Mouse (Mus musculus): ENCODE results near the gene Atp8b2. TPM values are rescaled to one million over a fixed set of nuclear protein-coding genes. Genes with fewer than 3 reads are reported as not detected.

Gene Atp8b2
- 20.0 and 20.8 TPM in 2 replicates for polyA plus RNA-seq (2016; fragmentation: Nextera tagmentation; extraction: Ambion mirVana)

DNA sequence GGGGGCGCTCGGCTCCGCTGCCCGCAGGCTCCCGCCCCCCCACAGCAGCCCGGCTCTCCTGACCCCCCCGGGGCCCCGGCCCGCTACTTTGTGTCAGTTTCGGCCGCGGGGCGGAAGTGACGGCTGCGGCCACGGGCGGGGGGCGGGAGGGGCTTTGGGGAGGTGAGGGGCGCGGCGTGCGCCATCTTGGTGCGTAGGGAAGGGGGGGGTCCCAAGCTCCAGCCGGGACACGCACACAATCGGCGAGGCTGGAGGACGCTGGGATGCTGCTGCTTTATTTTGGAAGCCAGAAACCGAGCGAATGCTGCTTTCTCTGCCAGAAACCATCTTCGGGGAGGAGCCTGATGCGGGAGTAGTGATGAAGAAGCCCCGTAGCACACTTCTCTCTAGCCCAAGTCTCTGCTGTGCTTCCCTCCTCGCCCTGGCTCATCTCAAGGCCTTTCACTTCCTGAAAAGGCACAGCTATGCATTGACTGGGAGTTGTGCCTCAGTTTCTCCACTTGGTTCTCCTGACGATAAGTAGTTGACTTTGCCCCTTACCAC lies at the start of gene Atp8b2:
Atp8b2 (minus strand) TSS at position 288 of the 543 bp plus-strand sequence.
- Histone ChIP-seq H3K27me3 (replicated peaks) (no peaks in the 10 kb centered on the region), H3K36me3 (peaks cover 14% of the 10 kb centered on the region), H3K4me3 (peak within 1 kb of the TSS; percentile 93), H3K9me3 (replicated peaks) (no peaks in the 10 kb centered on the region), H3K27ac (ENCODE audit: poor library complexity, severe bottlenecking) (peak within 1 kb of the TSS; percentile 100), H3K4me1 (replicated peaks) (peaks cover 46% of the 10 kb centered on the region), H3K4me2 (peak within 1 kb of the TSS; percentile 98), H3K9ac (peak within 1 kb of the TSS; percentile 99)
- 1% methylated on average over 34 of the region's 35 CpGs for WGBS
- peak; percentile 69 for ATAC-seq (ENCODE audit: insufficient number of reproducible peaks, low FRiP score)

- Histone ChIP-seq H3K9me3 (replicated peaks) (no peaks in the 10 kb centered on the region), H3K27me3 (replicated peaks) (no peaks in the 10 kb centered on the region), H3K4me1 (replicated peaks) (no peaks in the 10 kb centered on the region), H3K4me2 (no peak overlapping the region), H3K27ac (ENCODE audit: poor library complexity, severe bottlenecking) (no peak overlapping the region), H3K36me3 (peaks cover 93% of the 10 kb centered on the region), H3K9ac (no peak overlapping the region), H3K4me3 (no peak overlapping the region)
- WGBS, result 75% methylated on average over 2 of the region's 2 CpGs
- no peak for ATAC-seq (ENCODE audit: insufficient number of reproducible peaks, low FRiP score)
These were observed 47.0 kb upstream of the Atp8b2 start for GRCm38 (mm10) chr3:90010291-90010690.

DNA sequence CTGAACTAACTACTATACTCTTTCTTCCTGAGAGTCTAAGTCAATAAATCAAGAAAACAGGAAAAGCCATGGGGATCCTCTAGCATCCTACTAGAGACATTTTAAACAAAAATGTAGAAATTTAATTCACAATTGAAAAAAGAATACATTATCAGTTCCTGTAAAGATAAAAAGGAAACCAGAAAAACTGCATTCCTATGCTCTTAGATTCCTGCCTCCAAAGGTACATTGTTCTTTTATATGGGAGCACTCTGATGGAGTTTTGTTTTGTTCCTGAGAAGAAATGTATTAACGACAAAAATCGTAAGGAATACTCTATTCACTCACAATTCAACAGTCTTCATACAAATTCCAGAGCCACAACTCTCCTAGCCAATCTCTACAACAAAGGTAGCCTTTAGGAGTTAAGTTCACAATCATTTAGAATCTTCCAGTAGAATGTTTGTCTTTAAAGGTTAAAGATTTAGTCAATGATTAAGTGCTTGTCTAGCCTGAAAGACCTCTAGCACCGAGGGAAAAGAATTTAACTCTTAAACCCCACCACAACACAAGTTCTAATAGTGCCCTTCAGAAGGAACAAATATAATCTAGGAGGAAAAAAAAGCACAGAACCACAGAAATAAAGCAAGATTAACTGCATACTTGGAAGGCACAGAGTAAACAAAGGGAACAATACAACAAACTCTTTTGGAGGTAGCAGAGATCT lies 40.9 kb upstream of the Atp8b2 start:
- ATAC-seq (ENCODE audit: insufficient number of reproducible peaks, low FRiP score), result no peak
- H3K9me3 ChIP-seq (replicated peaks), result no peaks in the 10 kb centered on the region
- no peak overlapping the region for H3K9ac ChIP-seq
- peaks cover 74% of the 10 kb centered on the region for H3K36me3 ChIP-seq
- peaks cover 5% of the 10 kb centered on the region; the same call in 1 of the 2 replicates for H3K4me1 ChIP-seq (replicated peaks)
- WGBS, result 80% methylated on average over 3 of the region's 3 CpGs
- H3K27ac ChIP-seq (ENCODE audit: poor library complexity, severe bottlenecking), result no peak overlapping the region
- no peak overlapping the region for H3K4me3 ChIP-seq
- no peaks in the 10 kb centered on the region for H3K27me3 ChIP-seq (replicated peaks)
- H3K4me2 ChIP-seq, result no peak overlapping the region

DNA sequence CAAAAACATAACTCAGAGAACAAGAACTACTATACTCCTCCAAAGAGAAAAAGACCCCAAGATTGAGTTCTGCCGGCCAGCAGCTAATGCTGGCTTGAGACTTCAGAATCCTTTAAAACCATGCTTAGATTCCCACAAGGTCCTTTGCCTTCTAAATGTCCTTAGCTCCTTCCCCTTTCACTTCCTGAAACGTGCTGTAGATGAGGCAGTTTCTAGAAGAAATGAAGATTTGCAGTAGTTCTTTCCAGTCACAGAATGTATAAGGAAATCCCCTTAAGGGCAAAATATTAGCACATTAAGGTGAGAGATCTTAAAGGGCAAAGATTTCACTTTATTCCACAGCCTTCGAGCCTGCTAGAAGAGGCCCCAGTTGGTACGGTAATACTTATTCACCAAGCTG lies 36.5 kb upstream of the Atp8b2 start:
- Histone ChIP-seq H3K4me1 (replicated peaks) (peaks cover 11% of the 10 kb centered on the region; the same call in 1 of the 2 replicates), H3K27ac (ENCODE audit: poor library complexity, severe bottlenecking) (no peak overlapping the region), H3K36me3 (peaks cover 46% of the 10 kb centered on the region), H3K9ac (no peak overlapping the region), H3K4me2 (no peak overlapping the region), H3K4me3 (no peak overlapping the region), H3K27me3 (replicated peaks) (no peaks in the 10 kb centered on the region), H3K9me3 (replicated peaks) (no peaks in the 10 kb centered on the region)
- WGBS, result 83% methylated on average over 4 of the region's 4 CpGs
- ATAC-seq (ENCODE audit: insufficient number of reproducible peaks, low FRiP score), result no peak

- H3K9ac ChIP-seq, result peak overlapping the region; percentile 79
- peaks cover 47% of the 10 kb centered on the region for H3K36me3 ChIP-seq
- H3K4me2 ChIP-seq, result peak overlapping the region; percentile 97
- WGBS, result 21% methylated on average over 8 of the region's 8 CpGs
- H3K27ac ChIP-seq (ENCODE audit: poor library complexity, severe bottlenecking), result peak overlapping the region; percentile 83
- no peak for ATAC-seq (ENCODE audit: insufficient number of reproducible peaks, low FRiP score)
- no peaks in the 10 kb centered on the region for H3K27me3 ChIP-seq (replicated peaks)
- H3K4me3 ChIP-seq, result peak overlapping the region; percentile 95
- H3K4me1 ChIP-seq (replicated peaks), result peaks cover 11% of the 10 kb centered on the region; the same call in 1 of the 2 replicates
- no peaks in the 10 kb centered on the region for H3K9me3 ChIP-seq (replicated peaks)
These were observed 35.8 kb upstream of the Atp8b2 start for GRCm38 (mm10) chr3:89999090-89999489.

DNA sequence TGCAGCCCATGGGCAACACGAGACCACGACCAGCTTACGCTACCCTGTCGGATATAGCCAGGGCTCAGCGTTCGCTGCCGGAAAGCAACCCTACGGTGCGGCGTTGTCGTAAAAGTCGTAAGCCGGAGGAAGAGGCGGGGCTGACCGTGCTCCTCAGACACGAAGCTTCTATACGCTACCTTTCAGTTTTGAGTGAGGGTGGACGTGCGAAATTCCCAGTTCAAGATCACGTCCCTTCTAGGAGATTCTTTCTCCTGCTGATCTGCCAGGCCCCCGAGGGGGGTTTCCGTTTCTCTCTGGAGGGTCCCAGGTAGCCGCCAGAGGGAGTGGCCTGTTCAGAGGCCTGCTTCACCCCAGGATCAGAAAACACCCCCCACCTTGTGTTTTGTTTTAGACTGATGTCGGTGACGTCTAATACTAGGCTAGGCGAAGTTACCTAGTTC lies 35.3 kb upstream of the Atp8b2 start, which contains the start of gene Hax1:
Hax1 (minus strand) TSS at position 169 of the 443 bp plus-strand sequence.
- Histone ChIP-seq H3K27ac (ENCODE audit: poor library complexity, severe bottlenecking) (peak within 1 kb of the TSS; percentile 83), H3K27me3 (replicated peaks) (no peaks in the 10 kb centered on the region), H3K9ac (peak within 1 kb of the TSS; percentile 94), H3K4me1 (replicated peaks) (peaks cover 11% of the 10 kb centered on the region; the same call in 1 of the 2 replicates), H3K4me3 (peak within 1 kb of the TSS; percentile 95), H3K36me3 (peaks cover 50% of the 10 kb centered on the region), H3K9me3 (replicated peaks) (no peaks in the 10 kb centered on the region), H3K4me2 (peak within 1 kb of the TSS; percentile 97)
- under 1% methylated on average over 26 of the region's 26 CpGs for WGBS
- ATAC-seq (ENCODE audit: insufficient number of reproducible peaks, low FRiP score), result peak; percentile 90

GRCm38 (mm10) chr3:89997791-89998495 lies 34.6 kb upstream of the Atp8b2 start:
- Histone ChIP-seq H3K4me3 (peak overlapping the region; percentile 95), H3K4me1 (replicated peaks) (peaks cover 11% of the 10 kb centered on the region; the same call in 1 of the 2 replicates), H3K27me3 (replicated peaks) (no peaks in the 10 kb centered on the region), H3K27ac (ENCODE audit: poor library complexity, severe bottlenecking) (peak overlapping the region; percentile 83), H3K9me3 (replicated peaks) (no peaks in the 10 kb centered on the region), H3K9ac (peak overlapping the region; percentile 94), H3K4me2 (peak overlapping the region; percentile 97), H3K36me3 (peaks cover 47% of the 10 kb centered on the region)
- ATAC-seq (ENCODE audit: insufficient number of reproducible peaks, low FRiP score), result 0 out of 2 replicates have a peak, but pooled peaks have one; percentile 13
- 16% methylated on average over 23 of the region's 23 CpGs for WGBS

DNA sequence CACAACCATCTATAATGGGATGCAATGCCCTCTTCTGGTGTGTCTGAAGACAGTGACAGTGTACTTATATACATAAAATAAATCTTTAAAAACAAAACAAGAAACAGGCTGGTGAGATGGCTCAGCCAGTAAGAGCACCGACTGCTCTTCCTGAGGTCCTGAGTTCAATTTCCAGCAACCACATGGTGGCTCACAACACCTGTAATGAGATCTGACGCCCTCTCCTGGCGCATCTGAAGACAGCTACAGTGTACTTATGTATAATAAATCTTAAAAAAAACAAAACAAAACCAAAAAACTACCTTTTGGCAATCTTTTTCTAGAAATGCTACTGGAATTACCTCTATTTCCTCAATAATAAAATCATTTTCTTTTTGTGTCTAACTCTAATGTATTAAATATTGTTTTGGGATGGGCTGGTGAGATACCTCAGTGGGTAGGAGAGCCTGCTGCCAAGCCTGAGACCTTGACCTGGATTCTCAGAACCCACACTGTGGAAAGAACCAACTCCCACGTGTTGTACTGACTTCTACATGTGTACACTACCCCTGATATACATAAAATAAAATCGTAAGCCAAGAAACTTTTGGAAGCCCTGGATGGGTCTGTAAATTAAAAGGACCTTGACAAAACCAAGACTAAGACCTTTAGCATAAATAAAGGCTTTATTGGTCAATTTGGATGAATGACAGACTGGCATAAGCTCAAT lies 31.7 kb upstream of the Atp8b2 start:
- Histone ChIP-seq H3K4me2 (no peak overlapping the region), H3K9ac (no peak overlapping the region), H3K27ac (ENCODE audit: poor library complexity, severe bottlenecking) (no peak overlapping the region), H3K27me3 (replicated peaks) (no peaks in the 10 kb centered on the region), H3K9me3 (replicated peaks) (no peaks in the 10 kb centered on the region), H3K36me3 (peaks cover 23% of the 10 kb centered on the region), H3K4me1 (replicated peaks) (peaks cover 11% of the 10 kb centered on the region; the same call in 1 of the 2 replicates), H3K4me3 (no peak overlapping the region)
- 90% methylated on average over 5 of the region's 5 CpGs for WGBS
- ATAC-seq (ENCODE audit: insufficient number of reproducible peaks, low FRiP score), result no peak

DNA sequence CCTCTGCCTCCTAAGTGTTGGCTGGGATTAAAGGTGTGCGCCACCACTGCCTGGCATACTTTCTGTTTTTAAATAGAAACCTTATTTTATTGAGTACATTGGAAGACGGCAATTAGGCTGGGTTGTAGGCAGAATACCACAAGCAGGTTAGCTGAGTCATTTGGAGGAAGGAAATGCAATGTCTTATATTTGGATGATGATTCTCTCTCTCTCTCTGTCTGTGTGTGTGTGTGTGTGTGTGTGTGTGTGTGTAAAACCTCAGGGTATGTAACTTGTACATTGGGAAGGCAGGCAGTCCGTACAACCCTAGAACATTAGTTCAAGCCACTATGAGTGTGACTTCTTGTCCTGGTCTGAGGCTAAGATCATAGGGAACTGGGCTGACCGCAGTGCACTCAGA lies 24.5 kb upstream of the Atp8b2 start:
- WGBS, result 86% methylated on average over 4 of the region's 4 CpGs

DNA sequence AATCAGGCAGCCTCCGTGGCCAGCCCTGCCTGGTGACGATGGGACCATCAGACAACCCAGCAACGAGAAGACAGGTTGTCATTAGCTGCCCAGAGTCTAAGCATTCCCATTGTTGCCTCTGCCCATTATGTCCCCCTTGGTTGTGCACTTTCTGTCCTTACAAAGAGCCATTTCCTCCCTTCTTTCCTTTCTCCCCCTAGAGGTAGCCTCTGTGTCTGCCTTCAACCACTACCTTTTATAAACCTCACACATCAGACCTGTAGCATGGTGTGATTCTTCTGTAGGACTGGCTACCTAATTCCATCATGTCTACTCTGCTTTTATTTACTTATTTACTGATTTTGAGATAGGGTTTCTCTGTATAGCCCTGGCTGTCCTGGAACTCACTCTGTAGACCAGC lies 23.9 kb upstream of the Atp8b2 start:
- WGBS, result 54% methylated on average over 3 of the region's 3 CpGs
- no peak overlapping the region for H3K4me2 ChIP-seq
- H3K36me3 ChIP-seq, result no peaks in the 10 kb centered on the region
- no peak for ATAC-seq (ENCODE audit: insufficient number of reproducible peaks, low FRiP score)
- no peak overlapping the region for H3K9ac ChIP-seq
- H3K9me3 ChIP-seq (replicated peaks), result no peaks in the 10 kb centered on the region
- H3K27me3 ChIP-seq (replicated peaks), result no peaks in the 10 kb centered on the region
- no peaks in the 10 kb centered on the region for H3K4me1 ChIP-seq (replicated peaks)
- H3K27ac ChIP-seq (ENCODE audit: poor library complexity, severe bottlenecking), result no peak overlapping the region
- H3K4me3 ChIP-seq, result no peak overlapping the region

More for the DNA sequence above, 24.5 kb upstream of the Atp8b2 start:
- H3K9ac ChIP-seq, result no peak overlapping the region
- H3K27ac ChIP-seq (ENCODE audit: poor library complexity, severe bottlenecking), result no peak overlapping the region
- no peaks in the 10 kb centered on the region for H3K27me3 ChIP-seq (replicated peaks)
- no peak for ATAC-seq (ENCODE audit: insufficient number of reproducible peaks, low FRiP score)
- H3K4me1 ChIP-seq (replicated peaks), result no peaks in the 10 kb centered on the region
- no peaks in the 10 kb centered on the region for H3K9me3 ChIP-seq (replicated peaks)
- no peak overlapping the region for H3K4me3 ChIP-seq
- H3K4me2 ChIP-seq, result no peak overlapping the region
- no peaks in the 10 kb centered on the region for H3K36me3 ChIP-seq

Data from heart, embryonic 12.5 days (tissue).